Mouse (Mus musculus) kidney, postnatal 0 days (tissue): ENCODE data around the gene Pnma3. TPM values are rescaled to one million over a fixed set of nuclear protein-coding genes. Genes with fewer than 3 reads are reported as not detected.
"Not testable (repeated sequence)": the region's sequence is repeated elsewhere in the genome, so short reads cannot be mapped to it uniquely, and the experiment has no call there.

Experiments
- ATAC-seq: fragments of 200-750 bp; cut with Nextera tagmentation; replicated peaks from 2 replicates; pipeline ENCODE4 v1.8.0; 2017; ENCODE audit warnings: low read depth, moderate number of reproducible peaks, moderate TSS enrichment, moderate library complexity; ENCODE audit not compliant: low FRiP score
- DNase-seq: peaks from one replicate; pipeline ENCODE4 v3.0.0-alpha.2; 2016; ENCODE audit warnings: low spot score
- H3K27ac ChIP-seq: fragments of 300-500 bp; sonication (generic); 2 replicates; pipeline ENCODE4 v1.5.1; 2014; ENCODE audit warnings: mild to moderate bottlenecking
- H3K27me3 ChIP-seq: fragments of 300-500 bp; sonication (generic); 2 replicates; pipeline ENCODE4 v1.6.1; 2014; ENCODE audit warnings: low read length, mixed read lengths; ENCODE audit not compliant: insufficient read depth
- H3K36me3 ChIP-seq: fragments of 300-500 bp; sonication (generic); 2 replicates; pipeline ENCODE4 v1.6.1; 2014; ENCODE audit warnings: low read length, mixed read lengths; ENCODE audit not compliant: insufficient read depth
- H3K4me1 ChIP-seq: fragments of 300-500 bp; sonication (generic); replicated peaks from 2 replicates; pipeline ENCODE4 v1.6.1; 2014; ENCODE audit warnings: antibody characterized with exemption, low read length, mixed read lengths; ENCODE audit not compliant: insufficient read depth
- H3K4me2 ChIP-seq: fragments of 300-500 bp; sonication (generic); 2 replicates; pipeline ENCODE4 v1.6.1; 2014; ENCODE audit warnings: mild to moderate bottlenecking, low read length, moderate library complexity, mixed read lengths
- H3K4me3 ChIP-seq: fragments of 300-500 bp; sonication (generic); replicated peaks from 2 replicates; pipeline ENCODE4 v1.5.1; 2014; ENCODE audit warnings: low read depth, low read length
- H3K9ac ChIP-seq: fragments of 300-500 bp; sonication (generic); 2 replicates; pipeline ENCODE4 v1.6.1; 2014; ENCODE audit warnings: low read depth, low read length
- H3K9me3 ChIP-seq: fragments of 300-500 bp; sonication (generic); replicated peaks from 2 replicates; pipeline ENCODE4 v1.6.1; 2016; ENCODE audit warnings: low read length, inconsistent platforms, mixed read lengths
- CTCF ChIP-seq: IDR thresholded peaks from 2 replicates; pipeline ENCODE4 v1.5.1; 2016; ENCODE audit warnings: antibody characterized with exemption, low read depth, mild to moderate bottlenecking, moderate library complexity
- WGBS: fragments of 180-500 bp; shearing (Covaris S2); extraction: QIAGEN DNeasy Blood & Tissue Kit; methylation state at CpG from one replicate; pipeline ENCODE4 v1.1.7; 2014; 5-methylcytosine and 5-hydroxymethylcytosine counted together
- polyA plus RNA-seq: library from polyadenylated mRNA; unstranded; fragments of >200 nt; fragmentation: Nextera tagmentation; extraction: Ambion mirVana; gene quantifications from 2 replicates; pipeline ENCODE4 v1.2.1, GENCODE M21; 2015

The Pnma3 gene
- polyA plus RNA-seq, 1 experiment from 2014 or later: 0.04 TPM

- Histone ChIP-seq H3K27me3 (no peaks in the 10 kb centered on the region), H3K36me3 (no peaks in the 10 kb centered on the region), H3K4me3 (no peak overlapping the region), H3K9me3 (no peaks in the 10 kb centered on the region), H3K4me1 (no peaks in the 10 kb centered on the region), H3K4me2 (no peak overlapping the region), H3K27ac (no peak overlapping the region), H3K9ac (no peak overlapping the region)
- DNase-seq (no peak), ATAC-seq (no peak)
- TF ChIP-seq CTCF: no peak
- WGBS: 42% methylated on average over 5 of the region's 5 CpGs
Observed at GRCm38 (mm10) chrX:73062323-73062722, 2.3 kb upstream of the Pnma3 start.

- H3K4me3 ChIP-seq: no peak overlapping the region
- TF ChIP-seq CTCF: no peak
- H3K27ac ChIP-seq: no peak overlapping the region
- no peaks in the 10 kb centered on the region for H3K36me3 ChIP-seq
- H3K27me3 ChIP-seq: no peaks in the 10 kb centered on the region
- WGBS: 37% methylated on average over 24 of the region's 24 CpGs
- H3K4me1 ChIP-seq: no peaks in the 10 kb centered on the region
- ATAC-seq (no peak; the same call in 1 of the 2 replicates), DNase-seq (peak; percentile 18)
- no peak overlapping the region for H3K9ac ChIP-seq
- peak overlapping the region; percentile 35 for H3K4me2 ChIP-seq
- no peaks in the 10 kb centered on the region for H3K9me3 ChIP-seq
Observed at GRCm38 (mm10) chrX:73063512-73064414, 824 bp upstream of the Pnma3 start.

- H3K36me3 ChIP-seq, H3K4me2 ChIP-seq, H3K4me1 ChIP-seq, H3K4me3 ChIP-seq, H3K27me3 ChIP-seq, DNase-seq, H3K9me3 ChIP-seq, ATAC-seq, H3K27ac ChIP-seq, H3K9ac ChIP-seq: not testable (repeated sequence)
- 86% methylated on average over 1 of the region's 5 CpGs for WGBS
Observed at GRCm38 (mm10) chrX:73066765-73067312, 2.3 kb downstream of the Pnma3 start.

GRCm38 (mm10) chrX:73082267-73083055, 17.9 kb downstream of the Pnma3 start, which contains the start of gene Xlr4a:
Gene Xlr4a (minus strand): TSS chrX:73082478.
- H3K4me1 ChIP-seq, ATAC-seq, H3K9ac ChIP-seq, H3K27ac ChIP-seq, H3K36me3 ChIP-seq, H3K27me3 ChIP-seq, DNase-seq, H3K4me3 ChIP-seq, H3K9me3 ChIP-seq, H3K4me2 ChIP-seq: not testable (repeated sequence)
- 75% methylated on average over 18 of the region's 19 CpGs for WGBS

GRCm38 (mm10) chrX:73096941-73097508, 32.4 kb downstream of the Pnma3 start, which contains the start of gene Xlr3a:
Gene Xlr3a (minus strand): TSS chrX:73097095.
- peak; percentile 0 for DNase-seq
- not testable (repeated sequence) for ATAC-seq
- WGBS: 80% methylated on average over 13 of the region's 13 CpGs

GRCm38 (mm10) chrX:73116747-73117146, 52.2 kb downstream of the Pnma3 start, which contains the start of gene Gm14685:
Gene Gm14685 (plus strand): TSS chrX:73117047.
- H3K4me3 ChIP-seq, H3K4me1 ChIP-seq, H3K27me3 ChIP-seq, H3K9ac ChIP-seq, H3K4me2 ChIP-seq, H3K27ac ChIP-seq, DNase-seq, H3K36me3 ChIP-seq, H3K9me3 ChIP-seq, ATAC-seq: not testable (repeated sequence)
- no CpG with 5 or more reads among the region's 7 CpGs for WGBS

More at GRCm38 (mm10) chrX:73096941-73097508, 32.4 kb downstream of the Pnma3 start, which contains the start of gene Xlr3a:
- not testable (repeated sequence) for H3K27me3 ChIP-seq, H3K4me3 ChIP-seq, H3K4me2 ChIP-seq, H3K27ac ChIP-seq, H3K4me1 ChIP-seq, H3K36me3 ChIP-seq, H3K9ac ChIP-seq, H3K9me3 ChIP-seq

Other genes starting within 250 kb of the Pnma3 start
- gene Gabrq, start 239.6 kb upstream of the Pnma3 start, polyA plus RNA-seq: 0.04 TPM in 2 replicates
- gene Cetn2, start 146.4 kb upstream of the Pnma3 start, polyA plus RNA-seq: 121 and 125 TPM in 2 replicates
- gene Nsdhl, start 146.2 kb upstream of the Pnma3 start, polyA plus RNA-seq: 32.3 and 33.7 TPM in 2 replicates
- gene Zfp185, start 77.4 kb upstream of the Pnma3 start, polyA plus RNA-seq: 8.2 and 8.7 TPM in 2 replicates
- gene Pnma5, start 27.7 kb upstream of the Pnma3 start, polyA plus RNA-seq: not detected in 2 replicates
- 0.79 and 3.6 TPM in 2 replicates for gene Xlr4a, start 17.7 kb downstream of the Pnma3 start, polyA plus RNA-seq
- gene Xlr3a, start 32.3 kb downstream of the Pnma3 start, polyA plus RNA-seq: 1.7 and 7.6 TPM in 2 replicates
- 0.07 TPM in 1 of 2 replicates, not detected in the other for gene Gm14685, start 52.3 kb downstream of the Pnma3 start, polyA plus RNA-seq
- gene Xlr5b, start 84.0 kb downstream of the Pnma3 start, polyA plus RNA-seq: 0.13 and 0.21 TPM in 2 replicates
- gene DXBay18, start 84.7 kb downstream of the Pnma3 start, polyA plus RNA-seq: not detected in 2 replicates
- not detected in 2 replicates for gene Spin2d, start 112.2 kb downstream of the Pnma3 start, polyA plus RNA-seq
- 1.2 and 26.3 TPM in 2 replicates for gene Xlr3b, start 127.4 kb downstream of the Pnma3 start, polyA plus RNA-seq
- gene Xlr4b, start 149.5 kb downstream of the Pnma3 start, polyA plus RNA-seq: 2.8 TPM in 1 of 2 replicates, not detected in the other
- gene F8a, start 163.5 kb downstream of the Pnma3 start, polyA plus RNA-seq: 15.1 and 16.6 TPM in 2 replicates
- gene Xlr4c, start 178.3 kb downstream of the Pnma3 start, polyA plus RNA-seq: 0.14 TPM in 1 of 2 replicates, not detected in the other
- gene Xlr3c, start 200.6 kb downstream of the Pnma3 start, polyA plus RNA-seq: 0.09 TPM in 1 of 2 replicates, not detected in the other
- 0.16 TPM in 1 of 2 replicates, not detected in the other for gene Xlr5a, start 228.2 kb downstream of the Pnma3 start, polyA plus RNA-seq
- 0.20 TPM in 1 of 2 replicates, not detected in the other for gene Xlr5c, start 228.2 kb downstream of the Pnma3 start, polyA plus RNA-seq